Mouse (Mus musculus) C2C12 (cell line): ENCODE measurements around the gene Tspan2.

Experiments used
- CEBPB ChIP-seq: IDR thresholded peaks from one replicate; pipeline ENCODE4 v1.6.1; 2011; ENCODE audit warnings: low read depth, mild to moderate bottlenecking, control low read depth, moderate library complexity
- CTCF ChIP-seq: IDR thresholded peaks from one replicate; pipeline ENCODE4 v1.5.1; 2011; ENCODE audit not compliant: control insufficient read depth, insufficient read depth, insufficient read length
- FOSL1 ChIP-seq: IDR thresholded peaks from one replicate; pipeline ENCODE4 v1.8.0; 2011; ENCODE audit warnings: mild to moderate bottlenecking, low read length; ENCODE audit not compliant: poor library complexity, insufficient read depth, severe bottlenecking
- MAX ChIP-seq: IDR thresholded peaks from one replicate; pipeline ENCODE4 v1.6.1; 2011; ENCODE audit warnings: mild to moderate bottlenecking, control low read depth
- MYOD1 ChIP-seq: IDR thresholded peaks from one replicate; pipeline ENCODE4 v1.6.1; 2011; ENCODE audit warnings: low read depth; ENCODE audit not compliant: control insufficient read depth, insufficient read length
- MYOG ChIP-seq: IDR thresholded peaks from one replicate; pipeline ENCODE4 v1.6.1; 2011; ENCODE audit not compliant: control insufficient read depth, insufficient read length; ENCODE audit errors: extremely low read depth

- no peak for TF ChIP-seq CTCF
- no peak for TF ChIP-seq MYOG
- TF ChIP-seq MAX = no peak
- TF ChIP-seq MYOD1 = no peak
- TF ChIP-seq CEBPB = no peak
- no peak for TF ChIP-seq FOSL1
Observed at GRCm38 (mm10) chr3:102732619-102733018, 1.7 kb upstream of the Tspan2 start.
